Mouse (Mus musculus): ENCODE measurements around the gene Vmn2r115. TPM values are rescaled to one million over a fixed set of nuclear protein-coding genes. Genes with fewer than 3 reads are reported as not detected.
"Not testable (repeated sequence)": the region's sequence is repeated elsewhere in the genome, so short reads cannot be mapped to it uniquely, and the experiment has no call there.

Gene Vmn2r115
- polyA plus RNA-seq (2011; ENCODE audit: insufficient read depth, insufficient read length, low read depth, missing spikeins): not detected in 2 replicates

DNA sequence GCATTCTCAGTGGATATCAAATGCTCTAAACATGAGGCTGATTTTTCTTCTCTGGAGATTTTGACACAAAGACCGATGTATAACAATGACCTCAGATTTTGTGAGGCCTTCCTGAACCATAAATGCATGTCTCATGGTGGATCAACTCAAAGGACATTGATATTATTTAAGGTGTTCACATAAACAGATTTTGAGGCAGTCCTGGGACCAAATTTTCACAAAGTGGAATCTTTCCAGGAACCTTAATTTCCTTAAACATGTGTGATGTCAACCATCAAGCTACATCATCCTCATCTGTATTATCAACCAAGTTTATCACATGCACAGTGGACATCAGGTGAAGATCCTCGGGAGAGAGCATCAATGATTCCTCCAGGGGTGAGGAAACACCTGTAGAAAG, at the start of gene Vmn2r115:
TSS of gene Vmn2r115 (plus strand) at position 301 of the 400 bp plus-strand sequence.
- H3K27ac ChIP-seq (ENCODE audit: insufficient read depth, low read length); H3K27me3 ChIP-seq (ENCODE audit: control insufficient read depth, insufficient read depth, low read length, poor library complexity, severe bottlenecking); H3K4me1 ChIP-seq (ENCODE audit: control insufficient read depth, insufficient read depth, low read length); H3K9ac ChIP-seq (ENCODE audit: low read depth, poor library complexity, severe bottlenecking); H3K4me3 ChIP-seq (ENCODE audit: low read depth, low read length); H3K36me3 ChIP-seq (ENCODE audit: control insufficient read depth, insufficient read depth, low read length, poor library complexity, severe bottlenecking); H3K9me3 ChIP-seq (replicated peaks; ENCODE audit: control insufficient read depth, insufficient read depth, low read length, poor library complexity, severe bottlenecking): not testable (repeated sequence)

DNA sequence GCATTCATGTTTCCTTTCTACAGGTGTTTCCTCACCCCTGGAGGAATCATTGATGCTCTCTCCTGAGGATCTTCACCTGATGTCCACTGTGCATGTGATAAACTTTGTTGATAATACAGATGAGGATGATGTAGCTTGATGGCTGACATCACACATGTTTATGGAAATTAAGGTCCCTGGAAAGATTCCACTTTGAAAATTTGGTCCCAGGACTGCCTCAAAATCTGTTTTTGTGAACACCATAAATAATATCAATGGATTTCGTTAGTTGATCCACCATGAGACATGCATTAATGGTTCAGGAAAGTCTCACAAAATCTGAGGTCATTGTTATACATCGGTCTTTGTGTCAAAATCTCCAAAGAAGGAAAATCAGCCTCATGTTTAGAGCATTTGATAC, 31.1 kb upstream of the Vmn2r115 start, which contains the start of gene Vmn2r114:
TSS of gene Vmn2r114 (minus strand) at position 101 of the 400 bp plus-strand sequence.
- H3K27me3 ChIP-seq (ENCODE audit: control insufficient read depth, insufficient read depth, low read length, poor library complexity, severe bottlenecking); H3K36me3 ChIP-seq (ENCODE audit: control insufficient read depth, insufficient read depth, low read length, poor library complexity, severe bottlenecking); H3K4me3 ChIP-seq (ENCODE audit: low read depth, low read length); H3K9me3 ChIP-seq (replicated peaks; ENCODE audit: control insufficient read depth, insufficient read depth, low read length, poor library complexity, severe bottlenecking); H3K27ac ChIP-seq (ENCODE audit: insufficient read depth, low read length); H3K9ac ChIP-seq (ENCODE audit: low read depth, poor library complexity, severe bottlenecking); H3K4me1 ChIP-seq (ENCODE audit: control insufficient read depth, insufficient read depth, low read length): not testable (repeated sequence)

DNA sequence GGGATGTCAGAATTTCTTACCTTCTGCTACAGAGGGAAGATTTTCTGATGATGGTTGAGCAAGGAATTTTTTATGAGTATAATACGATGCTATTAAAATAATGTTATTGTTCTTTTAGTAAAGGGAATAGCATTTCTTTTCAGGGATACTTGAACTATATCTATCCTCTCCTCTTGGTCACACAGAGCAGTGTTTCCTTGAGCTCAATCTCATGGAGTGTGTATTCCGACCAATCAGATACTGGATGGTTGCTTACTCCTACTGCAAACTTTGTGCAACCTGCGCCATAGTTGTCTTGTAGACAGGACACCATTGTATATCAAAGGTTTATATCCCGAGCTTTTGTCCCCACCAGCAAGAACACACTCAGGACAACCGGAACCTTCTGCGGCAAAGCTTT, 12.9 kb upstream of the Vmn2r115 start:
- Histone ChIP-seq H3K27ac (ENCODE audit: insufficient read depth, low read length) (no peak overlapping the region), H3K4me3 (ENCODE audit: low read depth, low read length) (no peak overlapping the region), H3K27me3 (ENCODE audit: control insufficient read depth, insufficient read depth, low read length, poor library complexity, severe bottlenecking) (no peaks in the 10 kb centered on the region), H3K9me3 (replicated peaks; ENCODE audit: control insufficient read depth, insufficient read depth, low read length, poor library complexity, severe bottlenecking) (peaks cover 9% of the 10 kb centered on the region), H3K9ac (ENCODE audit: low read depth, poor library complexity, severe bottlenecking) (no peak overlapping the region), H3K36me3 (ENCODE audit: control insufficient read depth, insufficient read depth, low read length, poor library complexity, severe bottlenecking) (no peaks in the 10 kb centered on the region), H3K4me1 (ENCODE audit: control insufficient read depth, insufficient read depth, low read length) (no peaks in the 10 kb centered on the region)
- TF ChIP-seq POLR2A (IDR thresholded peaks at IDR 0.05; ENCODE audit: insufficient read depth, low read length) (no peak), EP300 (IDR thresholded peaks at IDR 0.05; ENCODE audit: insufficient read depth, low read depth, low read length) (no peak), CTCF (IDR thresholded peaks at IDR 0.05; ENCODE audit: low read depth, low read length) (no peak)

DNA sequence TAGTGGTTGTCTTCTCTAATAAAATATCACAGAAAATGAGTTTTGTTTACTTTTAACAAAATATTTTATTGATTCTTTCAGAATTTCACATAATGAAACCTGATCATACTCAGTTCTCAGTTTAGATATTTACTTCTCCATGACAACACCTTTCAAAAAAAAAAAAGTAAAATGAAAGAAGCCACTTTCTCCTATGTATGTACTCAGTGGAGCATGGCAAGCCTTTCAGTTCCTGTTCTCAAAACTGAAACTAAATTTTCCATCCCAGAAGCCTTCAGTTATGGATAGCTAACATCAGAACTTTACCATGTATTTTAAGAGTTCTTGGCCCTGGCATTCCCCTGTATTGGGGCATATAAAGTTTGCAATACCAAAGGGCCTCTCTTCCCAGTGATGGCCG, 8.1 kb downstream of the Vmn2r115 start:
- no peaks in the 10 kb centered on the region for H3K27me3 ChIP-seq (ENCODE audit: control insufficient read depth, insufficient read depth, low read length, poor library complexity, severe bottlenecking)
- no peaks in the 10 kb centered on the region for H3K9me3 ChIP-seq (replicated peaks; ENCODE audit: control insufficient read depth, insufficient read depth, low read length, poor library complexity, severe bottlenecking)
- no peaks in the 10 kb centered on the region for H3K4me1 ChIP-seq (ENCODE audit: control insufficient read depth, insufficient read depth, low read length)
- H3K36me3 ChIP-seq (ENCODE audit: control insufficient read depth, insufficient read depth, low read length, poor library complexity, severe bottlenecking): no peaks in the 10 kb centered on the region
- no peak overlapping the region for H3K27ac ChIP-seq (ENCODE audit: insufficient read depth, low read length)
- TF ChIP-seq EP300 (IDR thresholded peaks at IDR 0.05; ENCODE audit: insufficient read depth, low read depth, low read length): no peak
- TF ChIP-seq POLR2A (IDR thresholded peaks at IDR 0.05; ENCODE audit: insufficient read depth, low read length): no peak
- TF ChIP-seq CTCF (IDR thresholded peaks at IDR 0.05; ENCODE audit: low read depth, low read length): no peak
- H3K4me3 ChIP-seq (ENCODE audit: low read depth, low read length): no peak overlapping the region
- H3K9ac ChIP-seq (ENCODE audit: low read depth, poor library complexity, severe bottlenecking): no peak overlapping the region

DNA sequence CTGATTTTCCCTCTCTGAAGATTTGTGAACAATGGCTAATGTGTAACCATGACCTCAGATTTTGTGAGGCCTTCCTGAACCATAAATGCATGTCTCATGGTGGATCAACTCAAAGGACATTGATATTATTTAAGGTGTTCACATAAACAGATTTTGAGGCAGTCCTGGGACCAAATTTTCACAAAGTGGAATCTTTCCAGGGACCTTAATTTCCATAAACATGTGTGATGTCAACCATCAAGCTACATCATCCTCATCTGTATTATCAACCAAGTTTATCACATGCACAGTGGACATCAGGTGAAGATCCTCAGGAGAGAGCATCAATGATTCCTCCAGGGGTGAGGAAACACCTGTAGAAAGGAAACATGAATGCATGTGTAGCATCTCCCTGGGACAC, 40.8 kb downstream of the Vmn2r115 start, which contains the start of gene Vmn2r116:
TSS of gene Vmn2r116 (plus strand) at position 301 of the 400 bp plus-strand sequence.
- not testable (repeated sequence) for H3K9me3 ChIP-seq (replicated peaks; ENCODE audit: control insufficient read depth, insufficient read depth, low read length, poor library complexity, severe bottlenecking); H3K9ac ChIP-seq (ENCODE audit: low read depth, poor library complexity, severe bottlenecking); H3K27me3 ChIP-seq (ENCODE audit: control insufficient read depth, insufficient read depth, low read length, poor library complexity, severe bottlenecking); H3K27ac ChIP-seq (ENCODE audit: insufficient read depth, low read length); H3K36me3 ChIP-seq (ENCODE audit: control insufficient read depth, insufficient read depth, low read length, poor library complexity, severe bottlenecking); H3K4me3 ChIP-seq (ENCODE audit: low read depth, low read length); H3K4me1 ChIP-seq (ENCODE audit: control insufficient read depth, insufficient read depth, low read length)

Other genes with a start within 250 kb of the Vmn2r115 start
- 5.7 and 6.7 TPM in 2 replicates for gene Zfp40, start 150.5 kb upstream of the Vmn2r115 start, polyA plus RNA-seq (2011; ENCODE audit: insufficient read depth, insufficient read length, low read depth, missing spikeins)
- gene Vmn2r114, start 31.2 kb upstream of the Vmn2r115 start, polyA plus RNA-seq (2011; ENCODE audit: insufficient read depth, insufficient read length, low read depth, missing spikeins): 0.04 and 0.08 TPM in 2 replicates
- not detected in 2 replicates for gene Vmn2r116, start 40.9 kb downstream of the Vmn2r115 start, polyA plus RNA-seq (2011; ENCODE audit: insufficient read depth, insufficient read length, low read depth, missing spikeins)
- not detected in 2 replicates for gene Vmn2r117, start 136.0 kb downstream of the Vmn2r115 start, polyA plus RNA-seq (2011; ENCODE audit: insufficient read depth, insufficient read length, low read depth, missing spikeins)
- gene Zfp213, start 220.5 kb downstream of the Vmn2r115 start, polyA plus RNA-seq (2011; ENCODE audit: insufficient read depth, insufficient read length, low read depth, missing spikeins): 4.2 and 4.9 TPM in 2 replicates